Mouse (Mus musculus) kidney, embryonic 16.5 days (tissue): Measurements from ENCODE around the gene Zfp3. TPM values are rescaled to one million over a fixed set of nuclear protein-coding genes. Genes with fewer than 3 reads are reported as not detected.
"Not testable (repeated sequence)": the region's sequence is repeated elsewhere in the genome, so short reads cannot be mapped to it uniquely, and the experiment has no call there.

Experiments
- ATAC-seq: fragments of 200-750 bp; cut with Nextera tagmentation; 2 replicates; pipeline ENCODE4 v1.8.0; 2017; ENCODE audit warnings: moderate TSS enrichment; ENCODE audit not compliant: low FRiP score, low TSS enrichment
- H3K27ac ChIP-seq: fragments of 300-500 bp; sonication (generic); 2 replicates; pipeline ENCODE4 v1.5.1; 2014; ENCODE audit warnings: low read length
- H3K27me3 ChIP-seq: fragments of 300-500 bp; sonication (generic); 2 replicates; pipeline ENCODE4 v1.6.1; 2014; ENCODE audit warnings: low read length, control low read depth, mixed read lengths; ENCODE audit not compliant: insufficient read depth
- H3K36me3 ChIP-seq: fragments of 300-500 bp; sonication (generic); 2 replicates; pipeline ENCODE4 v1.6.1; 2014; ENCODE audit warnings: low read length, control low read depth, mixed read lengths; ENCODE audit not compliant: insufficient read depth
- H3K4me1 ChIP-seq: fragments of 300-500 bp; sonication (generic); 2 replicates; pipeline ENCODE4 v1.6.1; 2014; ENCODE audit warnings: low read length, control low read depth, mixed read lengths; ENCODE audit not compliant: insufficient read depth
- H3K4me2 ChIP-seq: fragments of 300-500 bp; sonication (generic); replicated peaks from 2 replicates; pipeline ENCODE4 v1.6.1; 2014; ENCODE audit warnings: low read depth, low read length
- H3K4me3 ChIP-seq: fragments of 300-500 bp; sonication (generic); 2 replicates; pipeline ENCODE4 v1.5.1; 2014; ENCODE audit warnings: mild to moderate bottlenecking, low read length
- H3K9ac ChIP-seq: fragments of 300-500 bp; sonication (generic); replicated peaks from 2 replicates; pipeline ENCODE4 v1.6.1; 2014; ENCODE audit warnings: low read length
- H3K9me3 ChIP-seq: fragments of 300-500 bp; sonication (generic); 2 replicates; pipeline ENCODE4 v1.6.1; 2016; ENCODE audit warnings: low read length, control low read depth
- WGBS: fragments of 180-500 bp; shearing (Covaris S2); extraction: QIAGEN DNeasy Blood & Tissue Kit; methylation state at CpG from one replicate; pipeline ENCODE4 v1.1.7; 2014; 5-methylcytosine and 5-hydroxymethylcytosine counted together
- polyA plus RNA-seq: library from polyadenylated mRNA; unstranded; fragments of >200 nt; fragmentation: Nextera tagmentation; extraction: Ambion mirVana; gene quantifications from 2 replicates; pipeline ENCODE4 v1.2.1, GENCODE M21; 2015

The Zfp3 gene
- polyA plus RNA-seq, 1 experiment from 2014 or later: 8.7 TPM

- no peaks in the 10 kb centered on the region for H3K9me3 ChIP-seq
- H3K4me3 ChIP-seq: no peak overlapping the region
- no peaks in the 10 kb centered on the region for H3K4me1 ChIP-seq
- H3K4me2 ChIP-seq: no peak overlapping the region
- ATAC-seq: no peak
- H3K27ac ChIP-seq: no peak overlapping the region
- H3K9ac ChIP-seq: no peak overlapping the region
- H3K36me3 ChIP-seq: no peaks in the 10 kb centered on the region
- 68% methylated on average over 4 of the region's 4 CpGs for WGBS
- no peaks in the 10 kb centered on the region; the same call in 1 of the 2 replicates for H3K27me3 ChIP-seq
Measured at GRCm38 (mm10) chr11:70754476-70754875, 9.5 kb upstream of the Zfp3 start.

GRCm38 (mm10) chr11:70754958-70755357 is 9.1 kb upstream of the Zfp3 start:
- no peak for ATAC-seq
- Histone ChIP-seq H3K36me3 (no peaks in the 10 kb centered on the region), H3K9ac (no peak overlapping the region), H3K4me2 (no peak overlapping the region), H3K27ac (no peak overlapping the region), H3K9me3 (no peaks in the 10 kb centered on the region), H3K27me3 (no peaks in the 10 kb centered on the region; the same call in 1 of the 2 replicates), H3K4me3 (no peak overlapping the region), H3K4me1 (no peaks in the 10 kb centered on the region)
- 67% methylated on average over 7 of the region's 7 CpGs for WGBS

GRCm38 (mm10) chr11:70755645-70756044 is 8.4 kb upstream of the Zfp3 start:
- no peak for ATAC-seq
- WGBS: 10% methylated on average over 7 of the region's 7 CpGs
- H3K36me3 ChIP-seq: no peaks in the 10 kb centered on the region
- no peaks in the 10 kb centered on the region for H3K4me1 ChIP-seq
- no peak overlapping the region for H3K4me3 ChIP-seq
- H3K9me3 ChIP-seq: no peaks in the 10 kb centered on the region
- no peak overlapping the region for H3K27ac ChIP-seq
- H3K9ac ChIP-seq: no peak overlapping the region; the same call in 1 of the 2 replicates
- H3K4me2 ChIP-seq: no peak overlapping the region
- H3K27me3 ChIP-seq: no peaks in the 10 kb centered on the region; the same call in 1 of the 2 replicates

- H3K4me3 ChIP-seq, ATAC-seq, H3K27me3 ChIP-seq, H3K9me3 ChIP-seq, H3K27ac ChIP-seq, H3K36me3 ChIP-seq, H3K4me1 ChIP-seq, H3K4me2 ChIP-seq, H3K9ac ChIP-seq: not testable (repeated sequence)
- WGBS: 69% methylated on average over 3 of the region's 3 CpGs
Measured at GRCm38 (mm10) chr11:70760446-70760845, 3.6 kb upstream of the Zfp3 start.

- ATAC-seq: no peak
Measured at GRCm38 (mm10) chr11:70762641-70763040, 1.4 kb upstream of the Zfp3 start.

GRCm38 (mm10) chr11:70763582-70763935 is 450 bp upstream of the Zfp3 start:
- Histone ChIP-seq H3K9me3 (no peaks in the 10 kb centered on the region), H3K27me3 (no peaks in the 10 kb centered on the region), H3K4me2 (peak overlapping the region; percentile 76), H3K4me3 (peak overlapping the region; percentile 74), H3K36me3 (peaks cover 4% of the 10 kb centered on the region; the same call in 1 of the 2 replicates), H3K9ac (peak overlapping the region; percentile 85), H3K27ac (peak overlapping the region; percentile 93), H3K4me1 (peaks cover 8% of the 10 kb centered on the region)
- 25% methylated on average over 3 of the region's 3 CpGs for WGBS
- peak; percentile 16; the same call in 1 of the 2 replicates for ATAC-seq

More at GRCm38 (mm10) chr11:70762641-70763040, 1.4 kb upstream of the Zfp3 start:
- H3K9ac ChIP-seq: no peak overlapping the region
- no peaks in the 10 kb centered on the region for H3K9me3 ChIP-seq
- WGBS: 90% methylated on average over 9 of the region's 9 CpGs
- no peak overlapping the region for H3K4me2 ChIP-seq
- H3K4me1 ChIP-seq: peaks cover 8% of the 10 kb centered on the region
- H3K27ac ChIP-seq: no peak overlapping the region
- no peaks in the 10 kb centered on the region for H3K36me3 ChIP-seq
- H3K4me3 ChIP-seq: no peak overlapping the region
- H3K27me3 ChIP-seq: no peaks in the 10 kb centered on the region

- Histone ChIP-seq H3K4me1 (peaks cover 8% of the 10 kb centered on the region), H3K4me3 (no peak overlapping the region), H3K9me3 (no peaks in the 10 kb centered on the region), H3K27ac (peak overlapping the region; percentile 61), H3K4me2 (no peak overlapping the region), H3K9ac (no peak overlapping the region), H3K27me3 (no peaks in the 10 kb centered on the region), H3K36me3 (peaks cover 4% of the 10 kb centered on the region; the same call in 1 of the 2 replicates)
- 76% methylated on average over 16 of the region's 16 CpGs for WGBS
- ATAC-seq: no peak
Measured at GRCm38 (mm10) chr11:70765776-70766445, 1.9 kb downstream of the Zfp3 start.

GRCm38 (mm10) chr11:70770804-70771203 is 6.8 kb downstream of the Zfp3 start:
- no peaks in the 10 kb centered on the region; the same call in 1 of the 2 replicates for H3K4me1 ChIP-seq
- no peak overlapping the region for H3K4me2 ChIP-seq
- peaks cover 22% of the 10 kb centered on the region for H3K36me3 ChIP-seq
- H3K27me3 ChIP-seq: no peaks in the 10 kb centered on the region
- WGBS: 93% methylated on average over 3 of the region's 3 CpGs
- no peaks in the 10 kb centered on the region for H3K9me3 ChIP-seq
- no peak overlapping the region for H3K4me3 ChIP-seq
- no peak overlapping the region for H3K9ac ChIP-seq
- no peak for ATAC-seq
- H3K27ac ChIP-seq: no peak overlapping the region

GRCm38 (mm10) chr11:70776830-70777571 is 13.0 kb downstream of the Zfp3 start:
- no peaks in the 10 kb centered on the region for H3K9me3 ChIP-seq

GRCm38 (mm10) chr11:70777634-70778033 is 13.6 kb downstream of the Zfp3 start:
- no peaks in the 10 kb centered on the region for H3K27me3 ChIP-seq
- no peak overlapping the region for H3K27ac ChIP-seq
- H3K9me3 ChIP-seq: no peaks in the 10 kb centered on the region
- no peak for ATAC-seq
- H3K4me2 ChIP-seq: no peak overlapping the region
- H3K4me1 ChIP-seq: no peaks in the 10 kb centered on the region
- 0 out of 2 replicates have a peak, but pooled peaks cover 5% of the 10 kb centered on the region for H3K36me3 ChIP-seq
- WGBS: 70% methylated on average over 6 of the region's 6 CpGs
- H3K4me3 ChIP-seq: no peak overlapping the region
- no peak overlapping the region for H3K9ac ChIP-seq

More at GRCm38 (mm10) chr11:70776830-70777571, 13.0 kb downstream of the Zfp3 start:
- Histone ChIP-seq H3K36me3 (peaks cover 11% of the 10 kb centered on the region), H3K27me3 (no peaks in the 10 kb centered on the region), H3K4me1 (no peaks in the 10 kb centered on the region), H3K4me3 (no peak overlapping the region), H3K9ac (no peak overlapping the region), H3K27ac (no peak overlapping the region), H3K4me2 (no peak overlapping the region)
- ATAC-seq: peak; percentile 81
- WGBS: 27% methylated on average over 17 of the region's 17 CpGs
